Mouse (Mus musculus) lung, postnatal 10 days (tissue): ENCODE results near the gene Immp2l.
"Not testable (repeated sequence)": the region's sequence is repeated elsewhere in the genome, so short reads cannot be mapped to it uniquely, and the experiment has no call there.

Experiments
- DNase-seq: peaks from one replicate; pipeline ENCODE4 v3.0.0; 2021

The Immp2l gene

GRCm38 (mm10) chr12:41023511-41024421, at the start of gene Immp2l:
Gene Immp2l (plus strand): TSS chr12:41024090.
- DNase-seq: peak; percentile 97

GRCm38 (mm10) chr12:40978719-40979500, 45.0 kb upstream of the Immp2l start:
- no peak for DNase-seq

GRCm38 (mm10) chr12:40979716-40980115, 44.2 kb upstream of the Immp2l start:
- DNase-seq: no peak

- no peak for DNase-seq
Observed at GRCm38 (mm10) chr12:40980160-40980559, 43.7 kb upstream of the Immp2l start.

- DNase-seq: no peak
Observed at GRCm38 (mm10) chr12:40983021-40983420, 40.9 kb upstream of the Immp2l start.

- DNase-seq: no peak
Observed at GRCm38 (mm10) chr12:40984735-40985134, 39.2 kb upstream of the Immp2l start.

GRCm38 (mm10) chr12:40985791-40986190, 38.1 kb upstream of the Immp2l start:
- DNase-seq: no peak

- no peak for DNase-seq
Observed at GRCm38 (mm10) chr12:40988311-40989065, 35.4 kb upstream of the Immp2l start.

- no peak for DNase-seq
Observed at GRCm38 (mm10) chr12:40991647-40992046, 32.2 kb upstream of the Immp2l start.

GRCm38 (mm10) chr12:40992237-40992636, 31.7 kb upstream of the Immp2l start:
- DNase-seq: not testable (repeated sequence)

GRCm38 (mm10) chr12:40994846-40995245, 29.0 kb upstream of the Immp2l start:
- DNase-seq: no peak

- no peak for DNase-seq
Observed at GRCm38 (mm10) chr12:40995618-40996370, 28.1 kb upstream of the Immp2l start.

GRCm38 (mm10) chr12:41022516-41022915, 1.4 kb upstream of the Immp2l start:
- no peak for DNase-seq

- no peak for DNase-seq
Observed at GRCm38 (mm10) chr12:41024512-41024911, 622 bp downstream of the Immp2l start.

GRCm38 (mm10) chr12:41027485-41027884, 3.6 kb downstream of the Immp2l start:
- DNase-seq: no peak

GRCm38 (mm10) chr12:41031119-41031518, 7.2 kb downstream of the Immp2l start:
- no peak for DNase-seq

- no peak for DNase-seq
Observed at GRCm38 (mm10) chr12:41033196-41033595, 9.3 kb downstream of the Immp2l start.

- DNase-seq: no peak
Observed at GRCm38 (mm10) chr12:41039834-41040233, 15.9 kb downstream of the Immp2l start.

- no peak for DNase-seq
Observed at GRCm38 (mm10) chr12:41041737-41042136, 17.8 kb downstream of the Immp2l start.

- DNase-seq: no peak
Observed at GRCm38 (mm10) chr12:41044493-41045132, 20.7 kb downstream of the Immp2l start.

- DNase-seq: no peak
Observed at GRCm38 (mm10) chr12:41047085-41047766, 23.3 kb downstream of the Immp2l start.
